In the genomic region with DNA sequence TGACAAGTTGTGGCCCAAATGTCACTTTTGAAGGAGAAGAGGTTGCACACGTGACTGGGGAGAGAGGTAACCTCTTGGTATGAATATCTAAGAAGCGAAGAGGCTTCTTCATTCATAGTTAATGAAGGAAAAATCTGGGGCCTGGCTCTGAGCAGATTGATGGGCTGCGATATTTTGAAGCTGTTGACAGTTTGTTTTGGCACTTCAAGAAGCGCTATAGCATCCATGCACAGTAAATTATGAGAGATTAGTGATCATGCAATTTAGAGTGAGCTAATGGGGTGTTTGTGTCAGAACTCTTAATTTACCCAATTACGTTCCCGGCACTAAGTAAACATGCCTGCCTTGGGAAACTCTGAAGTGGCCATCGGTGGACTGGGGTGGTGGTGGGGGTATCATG, we compare ENCODE assay signal across 28 mouse cellular contexts.
"Had no signal": no experiment of that assay in that cellular context is flagged by ENCODE, and none has a peak within 500 bp of the region (broad histone marks: within the 10 kb centered on the region; RNA-seq: fewer than 3 reads in every experiment).

No protein-coding gene starts in this region.

- H3K9ac ChIP-seq: heart, embryonic 13.5 days; heart, embryonic 15.5 days; hindbrain, embryonic 13.5 days; hindbrain, embryonic 15.5 days; kidney, embryonic 15.5 days; limb, embryonic 13.5 days; limb, embryonic 15.5 days; liver, embryonic 12.5 days; liver, embryonic 14.5 days had no signal

- H3K27ac ChIP-seq: gastrocnemius, adult 2 months; heart, adult 2 months; heart, embryonic 13.5 days; heart, embryonic 15.5 days; hindbrain, embryonic 13.5 days; hindbrain, embryonic 15.5 days; hindbrain, postnatal 0 days; kidney, embryonic 15.5 days; kidney, postnatal 0 days; limb, embryonic 13.5 days; limb, embryonic 15.5 days; liver, embryonic 12.5 days; liver, embryonic 14.5 days had no signal

- H3K4me1 ChIP-seq: heart, embryonic 13.5 days; heart, embryonic 15.5 days; hindbrain, embryonic 13.5 days; hindbrain, embryonic 15.5 days; kidney, embryonic 15.5 days; limb, embryonic 13.5 days; limb, embryonic 15.5 days; liver, embryonic 12.5 days had no signal

- H3K4me3 ChIP-seq: gastrocnemius, adult 2 months; heart, adult 2 months; heart, embryonic 13.5 days; heart, embryonic 15.5 days; hindbrain, embryonic 13.5 days; hindbrain, embryonic 15.5 days; kidney, embryonic 15.5 days; limb, embryonic 13.5 days; limb, embryonic 15.5 days; liver, embryonic 12.5 days had no signal

- ATAC-seq: hindbrain, postnatal 0 days; intestine, embryonic 16.5 days; liver, embryonic 12.5 days had no signal

- DNase-seq: gastrocnemius, adult 2 months; gastrocnemius, postnatal 10 days; gastrocnemius, postnatal 36 days; heart, adult 11 months; heart, adult 2 months; heart, postnatal 14 days; heart, postnatal 36 days; kidney, adult 11 months; kidney, adult 2 months; kidney, adult 9 months; kidney, postnatal 14 days; kidney, postnatal 36 days; layer of hippocampus, adult 9-11 months; layer of hippocampus, postnatal 36 days; left cerebral cortex, postnatal 4 days had no signal

- H3K27me3 ChIP-seq: heart, embryonic 13.5 days; heart, embryonic 15.5 days; hindbrain, embryonic 13.5 days; hindbrain, embryonic 15.5 days; kidney, embryonic 15.5 days; limb, embryonic 13.5 days; limb, embryonic 15.5 days; liver, embryonic 12.5 days had no signal

- H3K9me3 ChIP-seq: heart, embryonic 13.5 days; heart, embryonic 15.5 days; hindbrain, embryonic 13.5 days; hindbrain, embryonic 15.5 days; kidney, embryonic 15.5 days; limb, embryonic 13.5 days; limb, embryonic 15.5 days; liver, embryonic 12.5 days had no signal

- H3K4me2 ChIP-seq: heart, embryonic 11.5 days; heart, embryonic 13.5 days; heart, embryonic 15.5 days; hindbrain, embryonic 13.5 days; hindbrain, embryonic 15.5 days; kidney, embryonic 15.5 days; limb, embryonic 13.5 days; limb, embryonic 15.5 days; liver, embryonic 12.5 days had no signal

- H3K36me3 ChIP-seq: heart, embryonic 13.5 days; heart, embryonic 15.5 days; hindbrain, embryonic 13.5 days; hindbrain, embryonic 15.5 days; kidney, embryonic 15.5 days; limb, embryonic 13.5 days; limb, embryonic 15.5 days; liver, embryonic 12.5 days had no signal
